Mouse (Mus musculus) thymus, postnatal 25 days (tissue): ENCODE data around the gene Cdca3.
A peak's percentile ranks its signal among the peaks of the same experiment; 100 is the strongest.
"Not testable (repeated sequence)": the region's sequence is repeated elsewhere in the genome, so short reads cannot be mapped to it uniquely, and the experiment has no call there.

ENCODE experiments used
- DNase-seq: peaks from one replicate; pipeline ENCODE4 v3.0.0; 2022

Cdca3 gene

DNA sequence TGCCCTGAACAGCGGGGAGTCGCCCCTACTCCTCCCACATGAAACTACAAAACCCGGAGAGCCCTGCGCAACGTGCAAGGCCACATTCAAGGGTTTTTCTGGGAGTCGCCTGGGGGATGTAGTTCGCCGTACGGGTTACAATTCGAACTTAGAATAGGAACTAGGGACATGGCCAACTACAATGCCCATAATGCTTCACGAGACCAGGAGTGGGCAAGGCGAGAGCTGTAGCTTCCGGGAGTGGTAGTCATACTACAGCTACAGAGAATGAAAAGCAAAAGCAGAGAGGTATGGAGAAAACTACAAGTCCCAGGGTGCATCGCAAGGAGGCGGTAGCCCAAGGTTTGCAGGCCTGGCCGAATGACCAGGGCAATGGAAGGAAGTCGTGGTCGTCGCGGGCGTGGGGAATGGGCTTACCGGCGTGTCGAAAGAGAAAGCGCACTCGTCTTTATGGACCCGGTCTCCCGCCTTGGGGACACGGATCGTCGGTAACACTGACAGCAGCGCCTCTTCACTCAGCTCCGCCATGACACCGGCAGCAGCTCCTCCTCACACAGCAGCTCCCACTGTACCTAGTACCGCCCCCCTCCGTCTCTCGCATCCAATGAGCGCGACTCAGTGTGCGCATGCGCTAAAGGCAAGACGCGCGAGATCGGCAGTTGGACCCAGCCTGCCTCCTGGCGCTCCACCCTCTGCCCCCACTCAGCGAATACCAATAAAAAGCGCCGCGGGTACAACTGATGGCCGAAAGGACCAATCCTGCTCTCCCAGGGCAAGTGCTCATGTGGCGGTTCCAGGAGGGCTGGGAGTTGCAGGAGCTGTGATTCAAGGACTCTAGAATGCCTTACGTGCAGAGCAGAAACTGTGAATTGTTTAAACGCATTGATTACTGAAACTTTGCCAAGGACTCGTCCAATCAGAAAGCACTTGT lies at the start of gene Cdca3, which contains the start of gene Usp5:
Gene Cdca3, plus strand, starts transcription at position 680 of the 931 bp plus-strand sequence.
Gene Usp5, minus strand, starts transcription at position 617 of the 931 bp plus-strand sequence.
- peak; percentile 98 for DNase-seq

DNA sequence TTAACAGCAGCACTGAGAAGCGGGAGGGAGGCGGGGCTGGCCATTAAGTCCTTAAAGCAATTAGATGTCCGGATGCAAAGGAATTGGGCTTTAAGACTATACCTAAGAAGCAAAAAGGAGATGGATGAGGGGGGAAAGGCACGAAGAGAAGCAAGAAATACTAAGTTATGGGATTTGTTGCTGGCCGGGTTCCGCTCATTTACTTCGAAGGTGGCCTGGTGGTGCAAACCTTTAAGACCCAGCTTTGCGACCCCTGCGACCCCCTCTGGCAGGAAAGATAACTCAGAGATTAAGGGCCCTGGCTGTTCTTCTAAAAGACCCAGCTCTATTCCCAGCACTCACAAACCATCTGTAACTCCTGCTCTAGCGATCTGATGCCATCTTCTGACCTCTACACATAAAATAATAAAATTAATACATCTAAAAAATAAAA lies 49.3 kb upstream of the Cdca3 start:
- DNase-seq, result no peak

DNA sequence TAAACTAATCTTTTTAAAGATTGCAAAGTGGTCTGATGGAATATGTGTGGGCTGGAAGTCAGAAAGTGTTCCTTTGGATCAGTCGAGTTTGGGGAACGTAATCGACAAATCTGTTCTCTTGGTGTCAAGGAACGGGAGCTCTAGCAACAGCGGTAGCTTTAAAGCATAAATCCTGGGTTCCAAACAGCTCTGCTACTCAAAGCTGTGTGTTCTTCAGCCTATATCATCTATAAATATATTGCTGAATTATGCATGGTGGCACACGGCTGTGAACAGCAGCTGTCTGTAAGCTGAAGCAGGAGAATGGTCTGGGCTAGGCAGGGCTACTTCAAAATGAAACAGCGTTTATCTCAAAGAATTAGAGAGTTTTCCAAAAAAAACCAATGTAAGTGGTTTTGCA lies 48.4 kb upstream of the Cdca3 start:
- no peak for DNase-seq

DNA sequence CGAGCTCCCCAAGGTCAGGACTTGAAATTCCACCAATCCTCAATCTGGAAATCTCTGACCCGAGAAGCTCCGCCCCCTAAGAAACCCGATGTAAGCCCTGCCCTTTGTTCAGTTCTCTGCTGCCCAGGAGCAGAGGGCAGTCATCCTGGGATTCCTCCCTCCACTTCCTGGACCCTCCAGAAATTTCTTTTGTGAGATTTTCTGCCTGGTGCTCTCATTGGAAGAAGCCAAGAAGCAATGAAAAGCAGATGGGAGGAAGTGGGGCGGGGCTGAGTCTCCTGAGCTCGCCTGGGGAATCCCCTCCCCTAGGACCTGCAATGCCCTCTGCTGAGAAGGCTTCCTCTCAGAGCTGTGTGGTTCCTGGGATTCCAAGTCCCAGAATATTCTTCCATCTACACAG lies 46.9 kb upstream of the Cdca3 start:
- DNase-seq, result peak; percentile 68

DNA sequence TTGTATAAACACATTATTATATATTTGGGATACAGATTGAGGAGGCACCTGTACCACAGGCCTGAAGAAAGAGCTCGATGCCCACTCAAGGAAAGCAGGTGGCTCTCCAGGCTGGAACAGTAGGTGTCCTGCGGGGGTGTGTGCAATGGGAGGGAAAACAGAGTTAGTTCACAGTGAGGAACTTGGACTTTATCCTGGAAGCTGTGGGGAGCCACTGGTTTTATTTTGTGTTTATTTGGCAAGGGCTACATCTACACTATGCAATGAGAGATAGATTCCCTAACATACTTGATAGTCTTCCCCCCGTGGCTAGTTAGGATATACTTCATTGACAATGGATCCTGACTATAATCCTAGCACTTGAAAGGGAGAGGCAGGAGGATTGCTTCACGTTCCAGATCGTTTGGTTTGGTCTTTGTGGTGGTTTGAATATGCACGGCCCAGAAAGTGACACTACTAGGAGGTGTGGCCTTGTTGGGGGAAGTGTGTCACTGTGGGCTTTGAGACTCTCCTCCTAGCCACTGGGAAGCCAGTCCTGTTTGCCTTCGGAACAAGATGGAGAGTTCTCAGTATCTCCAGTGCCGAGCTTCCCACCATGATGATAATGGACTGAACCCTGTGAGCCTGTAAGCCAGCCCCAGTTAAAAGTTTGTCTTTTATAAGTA lies 42.5 kb upstream of the Cdca3 start:
- DNase-seq, result no peak

- DNase-seq, result no peak
Observed at GRCm38 (mm10) chr6:124787722-124788121, 41.6 kb upstream of the Cdca3 start.

- no peak for DNase-seq
Observed at GRCm38 (mm10) chr6:124789519-124789918, 39.8 kb upstream of the Cdca3 start.

- DNase-seq, result no peak
Observed at GRCm38 (mm10) chr6:124790121-124790520, 39.2 kb upstream of the Cdca3 start.

DNA sequence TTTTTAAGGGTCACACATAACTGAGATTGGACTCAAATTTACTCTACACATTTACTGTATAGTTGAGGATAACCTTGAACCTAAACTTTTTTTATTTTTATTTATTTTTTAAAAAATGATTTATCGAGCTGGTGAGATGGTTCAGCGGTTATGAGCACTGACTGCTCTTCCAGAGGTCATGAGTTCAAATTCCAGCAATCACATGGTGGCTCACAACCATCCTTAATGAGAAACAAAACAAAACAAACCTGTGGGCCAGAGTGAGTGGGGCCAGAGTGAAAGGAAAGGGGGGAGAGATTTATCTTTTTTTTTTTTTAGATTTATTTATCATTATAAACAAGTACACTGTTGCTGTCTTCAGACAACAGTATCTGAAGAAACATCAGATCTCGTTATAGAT lies 37.4 kb upstream of the Cdca3 start:
- DNase-seq, result no peak

DNA sequence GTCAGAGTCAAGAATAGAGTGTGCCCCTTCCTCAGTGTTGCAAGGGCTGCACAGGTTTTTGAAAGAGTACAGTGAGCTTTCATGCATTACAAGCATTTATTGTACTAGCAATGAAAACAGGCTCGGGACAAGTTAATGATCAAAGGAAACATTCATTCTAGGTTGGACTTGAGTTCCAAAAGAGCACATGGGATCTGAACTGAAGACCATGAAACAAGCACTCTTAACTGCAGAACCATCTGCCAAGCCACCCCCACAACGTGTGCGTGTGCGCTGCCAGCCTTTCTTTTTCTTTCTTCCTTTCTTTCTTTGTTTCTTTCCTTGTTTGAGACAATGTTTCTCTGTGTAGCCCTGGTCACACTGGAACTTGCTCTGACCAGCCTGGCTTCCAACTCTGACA lies 33.6 kb upstream of the Cdca3 start:
- no peak for DNase-seq

GRCm38 (mm10) chr6:124796200-124796599 lies 33.1 kb upstream of the Cdca3 start:
- DNase-seq, result no peak

- DNase-seq, result not testable (repeated sequence)
Observed at GRCm38 (mm10) chr6:124802400-124802799, 26.9 kb upstream of the Cdca3 start.

- DNase-seq, result no peak
Observed at GRCm38 (mm10) chr6:124803061-124803460, 26.3 kb upstream of the Cdca3 start.

- DNase-seq, result not testable (repeated sequence)
Observed at GRCm38 (mm10) chr6:124803691-124804090, 25.7 kb upstream of the Cdca3 start.

DNA sequence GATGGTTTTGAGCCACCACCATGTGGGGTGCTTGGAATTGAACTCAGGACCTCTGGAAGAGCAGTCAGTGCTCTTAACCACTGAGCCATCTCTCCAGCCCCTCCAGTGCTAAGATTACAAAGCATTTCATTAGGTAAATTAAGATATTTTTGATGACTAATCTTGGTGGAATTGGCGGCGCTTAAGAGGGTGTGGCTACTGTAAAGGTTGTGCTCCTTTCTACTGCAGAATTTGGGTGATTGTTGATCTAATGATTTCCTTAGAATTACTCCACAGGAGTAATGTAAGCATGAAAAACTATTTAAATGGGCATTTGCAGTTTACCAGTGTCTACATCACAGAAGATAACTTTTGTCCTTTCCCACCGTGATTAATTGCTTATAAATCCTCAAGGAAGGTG lies 25.0 kb upstream of the Cdca3 start:
- no peak for DNase-seq

DNA sequence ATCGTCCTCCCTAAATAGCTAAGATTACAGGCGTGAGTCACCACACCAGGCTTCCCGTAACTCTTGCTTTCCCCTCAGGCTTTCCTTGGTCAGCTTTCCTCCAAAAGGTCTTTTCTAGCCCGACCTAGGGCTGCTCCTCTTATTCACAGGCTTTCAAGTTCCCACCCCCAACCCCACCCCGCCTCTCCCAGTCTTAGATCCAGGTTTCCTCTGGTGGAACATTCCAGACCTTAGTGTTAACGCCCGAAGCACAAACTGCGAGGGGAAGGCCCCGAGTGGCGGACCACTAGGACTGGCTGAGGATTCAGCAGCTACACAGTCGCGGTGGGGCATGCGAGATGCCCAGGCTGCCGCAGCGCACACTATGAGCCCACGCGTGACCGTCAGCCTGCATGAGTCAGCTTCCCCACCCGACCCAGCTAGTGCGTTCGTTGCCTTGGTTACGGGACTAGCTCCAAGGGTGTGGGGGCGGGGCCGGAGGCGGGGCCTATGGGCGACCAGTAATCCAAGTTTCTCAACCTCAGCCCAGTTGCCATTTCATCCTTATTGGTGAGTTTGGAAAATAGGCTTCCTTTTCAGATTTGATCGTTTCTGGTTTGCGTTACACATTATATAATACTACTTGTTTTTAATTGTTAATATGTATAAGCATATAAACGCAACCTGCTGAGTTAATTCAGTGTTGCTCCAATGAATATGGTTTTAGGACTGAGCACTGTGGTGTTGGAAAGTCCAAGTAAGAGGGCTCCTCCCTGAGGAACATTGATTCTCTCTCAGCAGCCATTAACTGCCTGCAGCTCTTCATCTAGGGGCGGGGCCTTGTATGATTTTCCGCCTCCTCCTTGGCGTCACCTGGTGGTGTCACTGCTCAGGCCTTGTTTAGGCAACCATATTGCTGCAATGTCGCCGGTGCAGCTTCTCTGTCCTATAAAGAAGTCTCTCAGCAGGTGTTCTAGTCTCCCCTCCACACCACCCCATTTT lies 23.7 kb upstream of the Cdca3 start:
- peak; percentile 68 for DNase-seq

GRCm38 (mm10) chr6:124806446-124807140 lies 22.8 kb upstream of the Cdca3 start:
- no peak for DNase-seq

DNA sequence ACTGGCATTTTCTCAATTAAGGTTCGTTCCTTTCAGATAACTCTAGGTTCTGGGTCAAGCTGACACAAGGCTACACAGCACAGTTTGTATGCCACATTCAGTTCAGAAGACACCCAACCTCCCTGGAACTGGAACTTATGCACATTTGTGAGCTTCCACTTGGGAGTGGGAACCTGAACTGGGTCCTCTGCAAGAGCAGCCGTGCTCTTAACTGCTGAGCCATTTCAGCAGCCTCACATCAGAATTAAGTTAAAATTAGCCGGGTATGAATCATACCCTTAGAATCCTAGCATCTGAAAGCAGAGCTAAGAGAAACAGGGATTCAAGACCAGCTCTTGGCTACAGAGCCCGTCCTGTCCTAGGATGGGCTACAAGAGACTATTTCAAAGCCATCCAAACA lies 22.0 kb upstream of the Cdca3 start:
- no peak for DNase-seq

GRCm38 (mm10) chr6:124807986-124808357 lies 21.4 kb upstream of the Cdca3 start:
- DNase-seq, result no peak

DNA sequence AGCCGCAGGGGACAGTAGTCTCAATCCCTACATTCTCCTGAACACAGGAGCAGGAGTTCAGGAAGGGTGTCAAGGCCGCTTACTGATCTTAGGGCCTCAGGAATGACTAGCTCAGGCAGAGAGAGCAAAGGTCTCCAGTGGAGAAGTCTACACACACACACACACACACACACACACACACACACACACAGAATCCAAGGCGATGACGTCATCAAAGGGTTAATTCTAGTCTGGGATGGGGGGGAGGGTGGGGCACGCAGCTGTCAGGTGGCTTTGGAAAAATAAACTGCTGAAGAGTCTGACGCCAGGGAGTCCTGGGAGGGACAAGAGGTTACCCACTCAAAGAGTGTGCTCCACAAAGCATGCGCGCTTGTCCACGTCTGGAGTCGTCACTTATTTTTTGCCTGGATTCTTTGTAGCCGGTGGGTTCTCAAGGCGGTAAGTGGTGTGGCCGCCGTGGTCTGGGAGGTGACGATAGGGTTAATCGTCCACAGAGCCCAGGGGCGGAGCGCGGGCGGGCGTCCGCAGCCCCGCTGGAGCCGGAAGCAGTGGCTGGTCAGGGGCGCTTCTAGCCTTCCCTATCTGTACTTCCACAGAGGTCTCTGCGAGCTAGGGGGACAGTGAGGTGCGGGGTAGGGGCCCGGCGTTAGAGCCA lies 20.9 kb upstream of the Cdca3 start, which contains the start of gene Spsb2:
Gene Spsb2, plus strand, starts transcription at position 304 of the 655 bp plus-strand sequence.
- DNase-seq, result peak; percentile 29

DNA sequence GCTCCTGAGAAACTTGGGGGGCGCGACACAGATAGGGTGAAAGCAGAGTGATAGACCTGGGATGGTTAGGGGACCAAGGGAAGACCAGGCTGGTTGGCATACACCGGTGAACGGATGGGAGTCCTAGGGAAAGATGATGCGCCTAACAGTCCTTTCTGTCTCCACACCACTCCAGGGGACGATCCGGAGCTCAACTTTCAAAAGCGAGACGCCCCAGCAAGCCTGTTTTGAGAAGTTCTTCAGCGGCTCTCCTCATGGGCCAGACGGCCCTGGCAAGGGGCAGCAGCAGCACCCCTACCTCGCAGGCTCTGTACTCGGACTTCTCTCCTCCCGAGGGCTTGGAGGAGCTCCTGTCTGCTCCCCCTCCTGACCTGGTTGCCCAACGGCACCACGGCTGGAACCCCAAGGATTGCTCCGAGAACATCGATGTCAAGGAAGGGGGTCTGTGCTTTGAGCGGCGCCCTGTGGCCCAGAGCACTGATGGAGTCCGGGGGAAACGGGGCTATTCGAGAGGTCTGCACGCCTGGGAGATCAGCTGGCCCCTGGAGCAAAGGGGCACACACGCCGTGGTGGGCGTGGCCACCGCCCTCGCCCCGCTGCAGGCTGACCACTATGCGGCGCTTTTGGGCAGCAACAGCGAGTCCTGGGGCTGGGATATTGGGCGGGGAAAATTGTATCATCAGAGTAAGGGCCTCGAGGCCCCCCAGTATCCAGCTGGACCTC lies 20.1 kb upstream of the Cdca3 start:
- DNase-seq, result peak; percentile 76
